Mouse (Mus musculus) heart, postnatal 36 days (tissue): Measurements from ENCODE around the gene Sirt4. TPM values are rescaled to one million over a fixed set of nuclear protein-coding genes. Genes with fewer than 3 reads are reported as not detected.
"Not testable (repeated sequence)": the region's sequence is repeated elsewhere in the genome, so short reads cannot be mapped to it uniquely, and the experiment has no call there.

Source experiments
- DNase-seq, 2 experiments: peaks; one replicate each; pipeline ENCODE4 v3.0.0; 2021 to 2022
- intact Hi-C: fragments of 180-260 bp; cut with DNase I; formaldehyde crosslinking; loops from one replicate; pipeline ENCODE4 v1.15.1; 2025
- total RNA-seq, 2 experiments: library from RNA; stranded (reverse); gene quantifications; 2 replicates each; pipeline ENCODE4 v1.2.3; 2021

Gene Sirt4
- total RNA-seq, 2 experiments from 2014 or later, result 17.9 to 18.1 TPM

- intact Hi-C loops, result no loop called here
- DNase-seq, result no peak
Observed at GRCm38 (mm10) chr5:115475337-115476106, 9.0 kb downstream of the Sirt4 start.

DNA sequence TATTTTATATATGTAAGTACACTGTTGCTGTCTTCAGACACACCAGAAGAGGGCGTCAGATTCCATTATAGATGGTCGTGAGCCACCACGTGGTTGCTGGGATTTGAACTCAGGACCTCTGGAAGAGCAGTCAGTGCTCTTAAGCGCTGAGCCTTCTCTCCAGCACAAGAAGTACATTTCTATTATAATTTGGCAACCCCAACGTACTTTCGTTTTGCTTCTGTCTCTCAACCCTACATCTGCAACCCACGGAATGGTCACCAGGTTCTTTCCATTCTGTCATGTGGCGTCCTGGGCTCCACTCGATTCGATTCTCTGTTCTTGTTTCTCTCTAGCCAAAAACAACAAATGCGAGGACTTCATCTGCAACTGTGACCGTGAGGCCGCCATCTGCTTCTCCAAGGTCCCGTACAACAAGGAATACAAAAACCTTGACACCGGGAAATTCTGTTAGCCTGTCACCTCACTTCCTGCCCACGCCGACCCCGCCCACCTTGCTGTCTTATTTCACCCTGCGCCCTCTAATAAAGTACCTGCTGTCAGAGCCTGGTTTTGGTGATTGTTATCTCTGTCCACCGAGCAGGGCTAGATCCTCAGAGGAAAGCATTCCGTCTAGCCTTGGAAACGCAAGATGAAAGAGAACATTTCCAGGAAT is 10.2 kb downstream of the Sirt4 start:
- intact Hi-C loops, result no loop called here
- no peak for DNase-seq

DNA sequence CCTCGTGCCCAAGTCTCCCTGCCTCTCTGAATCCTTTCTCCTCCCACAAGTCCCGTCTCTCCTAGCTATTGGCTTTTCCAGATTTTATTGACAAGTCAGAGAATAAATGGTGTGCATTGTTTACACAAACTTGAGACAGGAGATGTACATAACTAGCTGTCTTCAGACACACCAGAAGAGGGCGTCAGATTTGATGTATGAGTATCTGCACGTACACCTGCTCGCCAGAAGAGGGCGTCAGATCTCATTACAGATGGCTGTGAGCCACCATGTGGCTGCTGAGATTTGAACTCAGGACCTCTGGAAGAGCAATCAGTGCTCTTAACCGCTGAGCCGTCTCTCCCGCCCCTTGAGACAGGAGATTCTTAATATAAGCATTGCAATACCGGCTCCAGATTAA is 11.3 kb downstream of the Sirt4 start:
- DNase-seq, result no peak
- intact Hi-C loops, result no loop called here

- peak; percentile 53 to 74 for DNase-seq
- intact Hi-C loops, result no loop called here
Observed at GRCm38 (mm10) chr5:115470766-115471531, 13.6 kb downstream of the Sirt4 start.

GRCm38 (mm10) chr5:115469791-115470190 is 14.7 kb downstream of the Sirt4 start:
- intact Hi-C loops, result no loop called here
- DNase-seq, result no peak

DNA sequence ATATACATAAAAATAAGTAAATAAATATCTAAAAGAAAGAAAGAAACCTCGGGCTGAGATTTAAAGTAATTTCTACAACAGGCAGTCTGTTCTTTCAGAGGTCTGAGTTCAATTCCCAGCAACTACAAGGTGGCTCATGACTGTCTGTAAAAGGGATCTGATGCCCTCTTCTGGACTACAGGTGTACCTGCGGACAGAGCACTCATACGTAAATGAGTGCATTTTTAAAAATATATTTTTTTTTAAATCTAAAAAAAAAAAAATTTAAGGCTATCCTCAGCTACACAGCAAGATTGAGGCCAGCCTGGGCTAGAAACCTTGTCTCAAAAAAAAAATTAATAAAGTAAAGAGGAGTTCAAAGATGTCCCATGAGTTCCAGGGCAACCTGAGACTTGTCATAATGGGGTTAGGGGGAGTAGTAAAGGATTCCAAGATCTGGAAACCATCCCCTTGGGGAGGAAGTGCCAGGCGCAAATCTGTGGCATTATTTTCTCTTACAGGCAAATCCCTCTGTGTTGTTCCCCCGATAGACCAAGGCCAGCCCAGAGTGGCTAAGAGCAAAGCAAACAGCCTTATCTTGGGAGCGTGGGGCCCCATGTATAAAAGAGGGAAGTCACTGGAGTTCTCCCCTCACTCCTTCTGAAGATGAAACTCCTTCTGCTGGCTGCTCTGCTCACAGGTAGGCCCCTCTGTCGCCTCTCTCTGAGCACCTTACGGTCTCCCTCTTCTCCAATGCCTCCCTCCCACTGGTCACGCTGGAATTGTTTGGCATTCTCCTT is 18.7 kb downstream of the Sirt4 start, which contains the start of gene Pla2g1b:
Pla2g1b (plus strand) TSS at position 621 of the 779 bp plus-strand sequence.
- intact Hi-C loops, result no loop called here

GRCm38 (mm10) chr5:115464408-115465115 is 20.0 kb downstream of the Sirt4 start:
- intact Hi-C loops, result no loop called here

More for the DNA sequence above, 18.7 kb downstream of the Sirt4 start, which contains the start of gene Pla2g1b:
- no peak for DNase-seq

GRCm38 (mm10) chr5:115458918-115459317 is 25.6 kb downstream of the Sirt4 start:
- no peak for DNase-seq
- intact Hi-C loops, result no loop called here

More at GRCm38 (mm10) chr5:115464408-115465115, 20.0 kb downstream of the Sirt4 start:
- no peak for DNase-seq

DNA sequence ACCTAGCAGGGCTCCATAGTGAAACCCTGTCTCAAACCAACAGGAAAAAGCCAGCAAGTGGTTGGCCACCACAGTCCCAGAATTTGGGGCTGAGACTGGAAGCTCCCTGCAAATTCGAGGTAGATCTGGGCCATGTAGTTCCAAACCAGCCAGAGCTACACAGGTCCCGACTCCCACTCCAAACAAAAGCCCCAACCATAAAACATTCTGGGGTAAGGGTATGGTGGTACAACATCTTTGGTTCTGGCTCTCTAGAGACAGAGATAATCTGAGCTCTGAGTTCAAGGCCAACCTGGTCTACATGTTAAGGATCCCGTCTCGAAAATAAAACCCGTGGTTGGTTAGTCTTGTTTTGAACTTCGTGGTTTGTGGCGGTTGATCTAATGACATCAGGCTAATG is 28.7 kb downstream of the Sirt4 start:
- intact Hi-C loops, result no loop called here
- no peak for DNase-seq

DNA sequence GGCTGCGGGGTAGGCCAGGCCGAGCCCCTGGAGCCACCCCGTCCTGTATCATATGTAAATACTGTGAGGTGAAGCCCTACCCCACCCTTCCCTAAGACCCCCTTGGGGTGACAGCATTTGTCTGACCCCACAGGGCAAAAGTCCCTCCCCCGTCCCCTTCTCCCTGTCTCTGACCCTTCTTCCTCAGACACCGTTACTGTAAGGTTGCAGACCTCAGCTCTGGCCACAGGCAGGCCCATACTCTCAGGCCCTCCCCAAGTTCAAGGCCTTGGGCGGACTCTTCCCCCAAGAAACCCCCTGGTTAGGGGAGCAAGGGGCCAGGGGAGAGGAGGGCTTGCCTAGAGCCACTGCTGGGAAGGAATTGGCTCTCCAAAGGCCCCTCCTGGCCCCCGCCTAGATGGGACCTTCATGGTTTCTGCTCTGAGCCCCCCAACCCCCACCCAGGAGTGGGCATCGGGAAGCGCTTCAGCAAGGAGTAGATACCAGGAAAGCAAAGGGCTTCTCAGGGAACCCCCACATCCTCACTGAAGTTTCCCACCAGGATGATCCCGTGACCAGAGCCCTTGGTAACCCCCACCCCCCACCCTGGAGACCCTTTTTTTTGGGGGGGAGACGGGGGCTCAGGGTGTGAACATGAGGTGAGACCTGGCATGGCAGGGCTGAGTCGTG is 30.0 kb downstream of the Sirt4 start:
- intact Hi-C loops, result no loop called here
- DNase-seq, result no peak

GRCm38 (mm10) chr5:115450410-115451317 is 33.9 kb downstream of the Sirt4 start:
- intact Hi-C loops, result no loop called here
- DNase-seq, result no peak

GRCm38 (mm10) chr5:115449247-115449646 is 35.3 kb downstream of the Sirt4 start:
- DNase-seq, result no peak
- intact Hi-C loops, result loop anchor here (10.0 kb wide), 2 partner anchors 324 to 474 kb away; partner anchors contain the start of gene Hnf1a

- DNase-seq, result no peak
- intact Hi-C loops, result loop anchor here (10.0 kb wide), 2 partner anchors 322 to 472 kb away; partner anchors contain the start of gene Hnf1a
Observed at GRCm38 (mm10) chr5:115447108-115447507, 37.4 kb downstream of the Sirt4 start.

GRCm38 (mm10) chr5:115444130-115444529 is 40.4 kb downstream of the Sirt4 start:
- intact Hi-C loops, result loop anchor here (10.0 kb wide), 2 partner anchors 319 to 469 kb away; partner anchors contain the start of gene Hnf1a
- DNase-seq, result no peak

DNA sequence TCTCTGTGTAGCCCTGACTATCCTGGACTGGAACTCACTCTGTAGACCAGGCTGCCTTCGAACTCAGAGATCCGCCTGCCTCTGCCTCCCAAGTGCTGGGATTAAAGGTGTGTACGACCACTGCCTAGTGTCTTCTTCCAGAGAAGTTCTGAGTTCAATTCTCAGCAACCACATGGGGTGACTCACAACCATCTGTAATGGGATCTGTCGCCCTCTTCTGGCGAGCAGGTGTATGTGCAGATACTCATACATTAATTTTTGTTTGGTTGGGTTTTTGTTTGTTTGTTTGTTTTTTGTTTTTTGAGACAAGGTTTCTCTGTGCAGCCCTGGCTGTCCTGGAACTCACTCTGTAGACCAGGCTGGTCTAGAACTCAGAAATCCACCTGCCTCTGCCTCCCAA is 41.9 kb downstream of the Sirt4 start:
- not testable (repeated sequence) for DNase-seq
- intact Hi-C loops, result loop anchor here (10.0 kb wide), 2 partner anchors 318 to 468 kb away; partner anchors contain the start of gene Hnf1a

GRCm38 (mm10) chr5:115441205-115441849 is 43.2 kb downstream of the Sirt4 start:
- DNase-seq, result peak; percentile 67 to 74
- intact Hi-C loops, result loop anchor here (1.0 to 10.0 kb wide), 3 partner anchors 82 to 467 kb away; partner anchors contain the start of gene Hnf1a

GRCm38 (mm10) chr5:115438667-115439066 is 45.9 kb downstream of the Sirt4 start:
- DNase-seq, result no peak
- intact Hi-C loops, result no loop called here
